Mouse (Mus musculus): ENCODE measurements around the gene Olfr1085. TPM values are rescaled to one million over a fixed set of nuclear protein-coding genes. Genes with fewer than 3 reads are reported as not detected.
"Not testable (repeated sequence)": the region's sequence is repeated elsewhere in the genome, so short reads cannot be mapped to it uniquely, and the experiment has no call there.

The Olfr1085 gene
- not detected in 2 replicates for polyA plus RNA-seq (2012; rRNA removed)

GRCm38 (mm10) chr2:86661919-86662318, at the start of gene Olfr1085:
Olfr1085 (minus strand) TSS chr2:86662019.
- no peak for DNase-seq (ENCODE audit: extremely low spot score in 1 of 2, low spot score in 1 of 2)

- no peak for DNase-seq (ENCODE audit: extremely low spot score in 1 of 2, low spot score in 1 of 2)
These were observed 36.5 kb upstream of the Olfr1085 start, which contains the start of gene Olfr1087 for GRCm38 (mm10) chr2:86698295-86698694. Olfr1087 (minus strand) TSS chr2:86698395.

GRCm38 (mm10) chr2:86679992-86680391, 18.2 kb upstream of the Olfr1085 start, which contains the start of gene Olfr1086:
Olfr1086 (minus strand) TSS chr2:86680092.
- DNase-seq (ENCODE audit: extremely low spot score in 1 of 2, low spot score in 1 of 2): no peak

- DNase-seq (ENCODE audit: extremely low spot score in 1 of 2, low spot score in 1 of 2): not testable (repeated sequence)
These were observed 22.2 kb downstream of the Olfr1085 start, which contains the start of gene Olfr1084 for GRCm38 (mm10) chr2:86639625-86640024. Olfr1084 (minus strand) TSS chr2:86639725.

Other genes with a start within 250 kb of the Olfr1085 start
- not detected in 2 replicates for gene Olfr1061, start 248.0 kb downstream of the Olfr1085 start, polyA plus RNA-seq (2012; rRNA removed)
- not detected in 2 replicates for gene Olfr1062, start 235.3 kb downstream of the Olfr1085 start, polyA plus RNA-seq (2012; rRNA removed)
- gene Olfr1065, start 211.4 kb downstream of the Olfr1085 start, polyA plus RNA-seq (2012; rRNA removed): 0.06 TPM in 1 of 2 replicates, not detected in the other
- gene Olfr1066, start 205.8 kb downstream of the Olfr1085 start, polyA plus RNA-seq (2012; rRNA removed): not detected in 2 replicates
- not detected in 2 replicates for gene Olfr228, start 174.6 kb downstream of the Olfr1085 start, polyA plus RNA-seq (2012; rRNA removed)
- not detected in 2 replicates for gene Olfr1076, start 153.6 kb downstream of the Olfr1085 start, polyA plus RNA-seq (2012; rRNA removed)
- not detected in 2 replicates for gene Olfr1079, start 119.5 kb downstream of the Olfr1085 start, polyA plus RNA-seq (2012; rRNA removed)
- gene Olfr1080, start 103.8 kb downstream of the Olfr1085 start, polyA plus RNA-seq (2012; rRNA removed): 0.06 TPM in 1 of 2 replicates, not detected in the other
- not detected in 2 replicates for gene Olfr1082, start 63.1 kb downstream of the Olfr1085 start, polyA plus RNA-seq (2012; rRNA removed)
- not detected in 2 replicates for gene Olfr1084, start 22.3 kb downstream of the Olfr1085 start, polyA plus RNA-seq (2012; rRNA removed)
- gene Olfr1086, start 18.1 kb upstream of the Olfr1085 start, polyA plus RNA-seq (2012; rRNA removed): not detected in 2 replicates
- not detected in 2 replicates for gene Olfr1087, start 36.4 kb upstream of the Olfr1085 start, polyA plus RNA-seq (2012; rRNA removed)
- gene Olfr1089, start 71.7 kb upstream of the Olfr1085 start, polyA plus RNA-seq (2012; rRNA removed): not detected in 2 replicates
- not detected in 2 replicates for gene Olfr1090, start 97.0 kb upstream of the Olfr1085 start, polyA plus RNA-seq (2012; rRNA removed)
- not detected in 2 replicates for gene Olfr1093, start 120.5 kb upstream of the Olfr1085 start, polyA plus RNA-seq (2012; rRNA removed)
- gene Olfr141, start 148.0 kb upstream of the Olfr1085 start, polyA plus RNA-seq (2012; rRNA removed): not detected in 2 replicates
- gene Olfr1094, start 162.6 kb upstream of the Olfr1085 start, polyA plus RNA-seq (2012; rRNA removed): not detected in 2 replicates
- not detected in 2 replicates for gene Olfr1095, start 189.7 kb upstream of the Olfr1085 start, polyA plus RNA-seq (2012; rRNA removed)
- gene Gm13723, start 212.8 kb upstream of the Olfr1085 start, polyA plus RNA-seq (2012; rRNA removed): not detected in 2 replicates
- not detected in 2 replicates for gene Olfr1097, start 230.2 kb upstream of the Olfr1085 start, polyA plus RNA-seq (2012; rRNA removed)

All from frontal cortex, adult 2 months (tissue).